Mouse (Mus musculus): ENCODE data around the gene Ndufa12. TPM values are rescaled to one million over a fixed set of nuclear protein-coding genes. Genes with fewer than 3 reads are reported as not detected.

The Ndufa12 gene
- polyA plus RNA-seq, 1 experiment: 184 TPM

DNA sequence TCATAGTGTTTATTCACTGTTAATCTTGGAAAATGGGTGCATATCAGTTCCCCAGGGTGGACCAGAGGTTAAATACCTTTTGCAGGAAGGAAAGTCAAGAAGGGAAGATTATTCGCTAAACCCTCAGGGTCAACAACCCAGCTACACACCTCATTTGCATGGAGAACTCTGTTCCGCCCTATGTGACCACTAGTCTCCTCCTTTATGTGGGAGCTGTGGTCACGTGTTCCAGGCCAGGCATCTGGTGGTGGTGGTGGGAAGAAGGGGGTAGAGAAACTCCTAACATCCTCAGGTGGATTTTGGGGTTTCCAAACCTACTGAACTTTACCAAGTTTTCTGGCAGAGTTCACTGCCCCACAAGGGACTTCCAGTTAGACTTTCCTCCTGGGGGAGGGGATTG is 64.7 kb downstream of the Ndufa12 start:
- no peak for TF ChIP-seq POLR2A (IDR thresholded peaks at IDR 0.05; ENCODE audit: borderline replicate concordance, extremely low read depth, insufficient read depth, insufficient read length, poor library complexity, severe bottlenecking)
- TF ChIP-seq CTCF (IDR thresholded peaks at IDR 0.05; ENCODE audit: borderline replicate concordance, extremely low read depth, insufficient read depth, insufficient read length): no peak
- DNase-seq (ENCODE audit: low read depth): no peak

DNA sequence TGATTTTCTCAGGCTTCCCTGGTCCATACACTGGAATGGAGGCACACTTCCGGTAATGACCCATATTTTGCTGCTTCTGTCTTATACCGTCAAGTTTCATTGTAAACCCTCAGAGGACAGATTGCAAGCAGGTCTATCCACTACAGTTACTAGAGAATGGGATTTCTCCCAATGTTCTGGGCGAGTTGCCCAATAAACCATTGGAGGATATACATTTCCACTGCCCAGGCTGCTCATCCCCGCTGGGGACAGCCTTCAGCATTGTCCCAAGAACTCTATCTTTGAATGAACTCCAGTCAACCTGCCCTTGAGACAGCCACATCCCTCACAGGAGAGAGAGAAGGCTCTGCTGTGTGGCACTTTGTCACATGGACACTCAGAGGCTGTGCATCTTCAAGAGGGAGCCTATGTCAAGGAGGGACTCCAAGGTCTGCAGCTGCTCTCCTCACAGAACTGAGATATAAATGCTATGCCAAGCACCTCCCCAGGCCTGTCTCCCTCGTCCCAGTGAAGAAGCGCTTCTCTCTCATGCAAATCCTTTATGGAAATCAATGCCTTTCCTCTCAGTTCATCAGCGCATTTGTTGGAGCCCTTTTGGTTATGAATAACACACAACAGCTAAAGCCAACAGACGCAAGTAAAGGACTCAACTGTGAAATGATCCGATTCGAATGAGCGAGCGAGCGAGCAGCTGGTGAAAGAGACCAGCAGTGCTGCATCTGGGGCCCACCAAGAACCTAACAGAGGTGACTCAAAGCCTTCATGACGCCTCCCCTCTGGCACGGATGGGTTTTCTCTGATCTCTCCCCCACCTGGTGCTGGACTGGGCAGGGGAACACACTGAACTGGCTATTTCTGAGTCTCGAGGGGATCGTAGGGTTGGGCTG is 67.4 kb downstream of the Ndufa12 start:
- peak; percentile 52 for DNase-seq (ENCODE audit: low read depth)
- TF ChIP-seq CTCF (IDR thresholded peaks at IDR 0.05; ENCODE audit: borderline replicate concordance, extremely low read depth, insufficient read depth, insufficient read length) (no peak), POLR2A (IDR thresholded peaks at IDR 0.05; ENCODE audit: borderline replicate concordance, extremely low read depth, insufficient read depth, insufficient read length, poor library complexity, severe bottlenecking) (no peak)

Other genes starting within 250 kb of the Ndufa12 start
- 53.2 and 56.2 TPM in 2 replicates for gene Vezt, start 162.9 kb upstream of the Ndufa12 start, polyA plus RNA-seq (2012; rRNA removed)
- 2.9 and 5.4 TPM in 2 replicates for gene Fgd6, start 162.7 kb upstream of the Ndufa12 start, polyA plus RNA-seq (2012; rRNA removed)
- gene Nr2c1, start 50.7 kb upstream of the Ndufa12 start, polyA plus RNA-seq (2012; rRNA removed): 10.9 and 11.3 TPM in 2 replicates
- 0.11 and 0.13 TPM in 2 replicates for gene Gm4792, start 100.0 kb downstream of the Ndufa12 start, polyA plus RNA-seq (2012; rRNA removed)
- gene Tmcc3, start 113.2 kb downstream of the Ndufa12 start, polyA plus RNA-seq (2012; rRNA removed): 4.5 and 7.2 TPM in 2 replicates

All from brain, embryonic 14.5 days (tissue).